Mouse (Mus musculus): ENCODE data around the gene Elovl1. TPM values are rescaled to one million over a fixed set of nuclear protein-coding genes. Genes with fewer than 3 reads are reported as not detected.
A peak's percentile ranks its signal among the peaks of the same experiment; 100 is the strongest.

Elovl1 gene
- polyA plus RNA-seq, 1 experiment from 2014 or later, result 51.5 TPM

- Histone ChIP-seq H3K27me3 (ENCODE audit: insufficient read depth, low read length) (no peaks in the 10 kb centered on the region), H3K9me3 (ENCODE audit: low read length) (no peaks in the 10 kb centered on the region), H3K4me3 (ENCODE audit: low read depth, low read length) (no peak overlapping the region), H3K4me2 (ENCODE audit: low read depth, low read length) (no peak overlapping the region), H3K36me3 (replicated peaks; ENCODE audit: insufficient read depth, low read length) (peaks cover 45% of the 10 kb centered on the region), H3K9ac (replicated peaks) (no peak overlapping the region), H3K4me1 (ENCODE audit: insufficient read depth) (peaks cover 9% of the 10 kb centered on the region; the same call in 1 of the 2 replicates), H3K27ac (ENCODE audit: low read depth) (no peak overlapping the region)
- TF ChIP-seq EP300 (IDR thresholded peaks at IDR 0.05; ENCODE audit: low read depth) (no peak), CTCF (IDR thresholded peaks at IDR 0.05; ENCODE audit: low read depth) (no peak)
- 87% methylated on average over 5 of the region's 5 CpGs for WGBS (ENCODE audit: insufficient replicate concordance)
- no peak for DNase-seq
- ATAC-seq, result no peak
Observed at GRCm38 (mm10) chr4:118410871-118411270, 17.0 kb upstream of the Elovl1 start.

GRCm38 (mm10) chr4:118413553-118413952 is 14.3 kb upstream of the Elovl1 start:
- Histone ChIP-seq H3K36me3 (replicated peaks; ENCODE audit: insufficient read depth, low read length) (peaks cover 65% of the 10 kb centered on the region), H3K27me3 (ENCODE audit: insufficient read depth, low read length) (no peaks in the 10 kb centered on the region), H3K4me3 (ENCODE audit: low read depth, low read length) (no peak overlapping the region), H3K27ac (ENCODE audit: low read depth) (no peak overlapping the region), H3K4me1 (ENCODE audit: insufficient read depth) (peaks cover 5% of the 10 kb centered on the region; the same call in 1 of the 2 replicates), H3K9ac (replicated peaks) (no peak overlapping the region), H3K4me2 (ENCODE audit: low read depth, low read length) (no peak overlapping the region), H3K9me3 (ENCODE audit: low read length) (no peaks in the 10 kb centered on the region)
- 95% methylated on average over 5 of the region's 5 CpGs for WGBS (ENCODE audit: insufficient replicate concordance)
- TF ChIP-seq EP300 (IDR thresholded peaks at IDR 0.05; ENCODE audit: low read depth), result no peak
- TF ChIP-seq CTCF (IDR thresholded peaks at IDR 0.05; ENCODE audit: low read depth), result no peak
- no peak for DNase-seq
- no peak for ATAC-seq

- Histone ChIP-seq H3K4me3 (ENCODE audit: low read depth, low read length) (no peak overlapping the region), H3K27me3 (ENCODE audit: insufficient read depth, low read length) (no peaks in the 10 kb centered on the region), H3K4me1 (ENCODE audit: insufficient read depth) (no peaks in the 10 kb centered on the region), H3K9ac (replicated peaks) (no peak overlapping the region), H3K36me3 (replicated peaks; ENCODE audit: insufficient read depth, low read length) (peaks cover 72% of the 10 kb centered on the region), H3K4me2 (ENCODE audit: low read depth, low read length) (no peak overlapping the region), H3K9me3 (ENCODE audit: low read length) (no peaks in the 10 kb centered on the region), H3K27ac (ENCODE audit: low read depth) (no peak overlapping the region)
- TF ChIP-seq CTCF (IDR thresholded peaks at IDR 0.05; ENCODE audit: low read depth) (0 out of 2 replicates have a peak, but pooled peaks have one; percentile 6), EP300 (IDR thresholded peaks at IDR 0.05; ENCODE audit: low read depth) (no peak)
- DNase-seq, result no peak
- 76% methylated on average over 2 of the region's 2 CpGs for WGBS (ENCODE audit: insufficient replicate concordance)
- ATAC-seq, result no peak
Observed at GRCm38 (mm10) chr4:118415779-118416178, 12.1 kb upstream of the Elovl1 start.

GRCm38 (mm10) chr4:118416329-118416728 is 11.6 kb upstream of the Elovl1 start:
- no peak overlapping the region for H3K4me3 ChIP-seq (ENCODE audit: low read depth, low read length)
- H3K36me3 ChIP-seq (replicated peaks; ENCODE audit: insufficient read depth, low read length), result peaks cover 76% of the 10 kb centered on the region
- DNase-seq (no peak), ATAC-seq (no peak)
- 85% methylated on average over 5 of the region's 5 CpGs for WGBS (ENCODE audit: insufficient replicate concordance)
- no peak overlapping the region for H3K4me2 ChIP-seq (ENCODE audit: low read depth, low read length)
- H3K9me3 ChIP-seq (ENCODE audit: low read length), result no peaks in the 10 kb centered on the region
- H3K4me1 ChIP-seq (ENCODE audit: insufficient read depth), result no peaks in the 10 kb centered on the region
- no peak for TF ChIP-seq CTCF (IDR thresholded peaks at IDR 0.05; ENCODE audit: low read depth)
- TF ChIP-seq EP300 (IDR thresholded peaks at IDR 0.05; ENCODE audit: low read depth), result no peak
- no peak overlapping the region for H3K27ac ChIP-seq (ENCODE audit: low read depth)
- no peak overlapping the region for H3K9ac ChIP-seq (replicated peaks)
- no peaks in the 10 kb centered on the region for H3K27me3 ChIP-seq (ENCODE audit: insufficient read depth, low read length)

DNA sequence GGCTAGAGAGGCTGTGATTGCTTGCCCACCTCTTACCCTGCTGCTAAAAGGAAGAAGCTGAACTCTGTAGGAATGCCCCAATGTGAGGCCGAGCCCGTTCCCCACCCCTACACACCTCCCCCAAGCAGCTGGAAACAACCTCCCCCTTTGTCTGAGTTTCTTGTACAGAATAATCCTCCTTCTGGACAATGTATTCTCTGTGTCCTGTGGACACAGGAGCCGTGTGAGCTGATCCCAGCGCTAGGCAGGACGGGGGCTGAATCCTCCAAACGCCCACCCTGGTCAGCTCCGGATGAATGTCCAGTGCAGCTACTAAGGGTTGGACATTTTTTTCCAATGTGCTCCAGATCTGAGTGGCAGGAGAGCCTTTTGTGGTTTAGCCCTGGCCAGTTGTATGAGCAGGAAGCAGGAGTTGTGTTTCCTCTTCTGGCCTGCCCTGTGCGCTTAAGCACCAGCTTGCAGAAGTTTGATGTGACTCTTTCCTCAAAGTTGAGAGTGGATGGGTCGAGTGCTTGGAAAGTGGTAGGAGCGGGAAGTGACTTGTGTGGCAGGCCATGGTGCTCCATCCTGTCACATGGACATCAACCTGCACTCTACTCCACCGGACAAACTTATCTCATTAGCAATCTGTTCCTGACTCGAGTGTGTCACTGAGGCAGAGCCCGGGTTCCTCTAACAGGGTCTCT is 10.6 kb upstream of the Elovl1 start:
- Histone ChIP-seq H3K27ac (ENCODE audit: low read depth) (no peak overlapping the region), H3K9ac (replicated peaks) (no peak overlapping the region), H3K27me3 (ENCODE audit: insufficient read depth, low read length) (no peaks in the 10 kb centered on the region), H3K4me1 (ENCODE audit: insufficient read depth) (no peaks in the 10 kb centered on the region), H3K4me2 (ENCODE audit: low read depth, low read length) (no peak overlapping the region), H3K4me3 (ENCODE audit: low read depth, low read length) (no peak overlapping the region), H3K36me3 (replicated peaks; ENCODE audit: insufficient read depth, low read length) (peaks cover 74% of the 10 kb centered on the region), H3K9me3 (ENCODE audit: low read length) (no peaks in the 10 kb centered on the region)
- ATAC-seq, result no peak
- no peak for TF ChIP-seq EP300 (IDR thresholded peaks at IDR 0.05; ENCODE audit: low read depth)
- no peak for TF ChIP-seq CTCF (IDR thresholded peaks at IDR 0.05; ENCODE audit: low read depth)
- DNase-seq, result no peak
- 65% methylated on average over 13 of the region's 13 CpGs for WGBS (ENCODE audit: insufficient replicate concordance)

GRCm38 (mm10) chr4:118421384-118421783 is 6.5 kb upstream of the Elovl1 start:
- Histone ChIP-seq H3K9me3 (ENCODE audit: low read length) (no peaks in the 10 kb centered on the region), H3K27me3 (ENCODE audit: insufficient read depth, low read length) (no peaks in the 10 kb centered on the region), H3K4me1 (ENCODE audit: insufficient read depth) (peaks cover 20% of the 10 kb centered on the region), H3K27ac (ENCODE audit: low read depth) (no peak overlapping the region), H3K36me3 (replicated peaks; ENCODE audit: insufficient read depth, low read length) (peaks cover 39% of the 10 kb centered on the region), H3K9ac (replicated peaks) (no peak overlapping the region), H3K4me3 (ENCODE audit: low read depth, low read length) (no peak overlapping the region), H3K4me2 (ENCODE audit: low read depth, low read length) (no peak overlapping the region)
- WGBS (ENCODE audit: insufficient replicate concordance), result 85% methylated on average over 3 of the region's 3 CpGs
- TF ChIP-seq EP300 (IDR thresholded peaks at IDR 0.05; ENCODE audit: low read depth) (no peak), CTCF (IDR thresholded peaks at IDR 0.05; ENCODE audit: low read depth) (no peak)
- ATAC-seq (no peak), DNase-seq (no peak)

Measured in liver, postnatal 0 days (tissue).